Mouse (Mus musculus) limb, embryonic 14.5 days (tissue): ENCODE data around the gene Gm20388. TPM values are rescaled to one million over a fixed set of nuclear protein-coding genes. Genes with fewer than 3 reads are reported as not detected.

Experiments
- ATAC-seq: fragments of 200-750 bp; cut with Nextera tagmentation; 2 replicates; pipeline ENCODE4 v1.8.0; 2017; ENCODE audit warnings: low read depth, moderate number of reproducible peaks, moderate TSS enrichment; ENCODE audit not compliant: low FRiP score
- DNase-seq: peaks from one replicate; pipeline ENCODE4 v3.0.0-alpha.2; 2015; ENCODE audit warnings: low spot score
- H3K27ac ChIP-seq: fragments of 300-500 bp; sonication (generic); replicated peaks from 2 replicates; pipeline ENCODE4 v1.5.1; 2014; ENCODE audit warnings: low read depth, mild to moderate bottlenecking, low read length, moderate library complexity, mixed read lengths
- H3K27me3 ChIP-seq: fragments of 300-500 bp; sonication (generic); 2 replicates; pipeline ENCODE4 v1.6.1; 2014; ENCODE audit warnings: low read length, mixed read lengths; ENCODE audit not compliant: control insufficient read depth, insufficient read depth
- H3K36me3 ChIP-seq: fragments of 300-500 bp; sonication (generic); 2 replicates; pipeline ENCODE4 v1.6.1; 2014; ENCODE audit warnings: mild to moderate bottlenecking, low read length, moderate library complexity, mixed read lengths; ENCODE audit not compliant: control insufficient read depth, insufficient read depth
- H3K4me1 ChIP-seq: fragments of 300-500 bp; sonication (generic); 2 replicates; pipeline ENCODE4 v1.6.1; 2014; ENCODE audit warnings: antibody characterized with exemption, low read length, mixed read lengths; ENCODE audit not compliant: control insufficient read depth, insufficient read depth
- H3K4me2 ChIP-seq: fragments of 300-500 bp; sonication (generic); replicated peaks from 2 replicates; pipeline ENCODE4 v1.6.1; 2014; ENCODE audit warnings: low read depth, mild to moderate bottlenecking, low read length, moderate library complexity; ENCODE audit not compliant: severe bottlenecking
- H3K4me3 ChIP-seq: fragments of 300-500 bp; sonication (generic); replicated peaks from 2 replicates; pipeline ENCODE4 v1.5.1; 2014; ENCODE audit warnings: low read length
- H3K9ac ChIP-seq: fragments of 300-500 bp; sonication (generic); 2 replicates; pipeline ENCODE4 v1.6.1; 2014; ENCODE audit warnings: mild to moderate bottlenecking, low read depth, low read length, moderate library complexity; ENCODE audit not compliant: severe bottlenecking
- H3K9me3 ChIP-seq: fragments of 300-500 bp; sonication (generic); 2 replicates; pipeline ENCODE4 v1.6.1; 2016; ENCODE audit warnings: low read length; ENCODE audit not compliant: control insufficient read depth
- POLR2A ChIP-seq: fragments of 200-500 bp; IDR thresholded peaks from 2 replicates; pipeline ENCODE4 v1.8.0; 2012; ENCODE audit warnings: inconsistent platforms, mild to moderate bottlenecking, moderate library complexity, borderline replicate concordance; ENCODE audit not compliant: insufficient read depth, insufficient read length; ENCODE audit errors: extremely low read depth
- WGBS: fragments of 180-500 bp; shearing (Covaris S2); extraction: QIAGEN DNeasy Blood & Tissue Kit; methylation state at CpG from one replicate; pipeline ENCODE4 v1.1.7; 2014; 5-methylcytosine and 5-hydroxymethylcytosine counted together
- polyA plus RNA-seq, 2 experiments: library from polyadenylated mRNA; depleted of rRNA in 1 of 2; stranded (reverse) in 1 of 2; unstranded in 1 of 2; fragments of >200 nt; fragmentation: Nextera tagmentation in 1 of 2; extraction: Ambion mirVana in 1 of 2; gene quantifications; 2 replicates each; pipeline versions ENCODE4 v1.2.1 to v1.2.3; 2012 to 2014

Gene Gm20388
- polyA plus RNA-seq, 2 experiments = 1.9 to 49.9 TPM

- 68% methylated on average over 3 of the region's 3 CpGs for WGBS
Observed at GRCm38 (mm10) chr8:122134121-122134529, 2223.5 kb downstream of the Gm20388 start.

GRCm38 (mm10) chr8:122135494-122135893, 2224.9 kb downstream of the Gm20388 start:
- DNase-seq (no peak), ATAC-seq (no peak)
- Histone ChIP-seq H3K4me3 (no peak overlapping the region), H3K36me3 (no peaks in the 10 kb centered on the region), H3K4me2 (no peak overlapping the region), H3K9me3 (no peaks in the 10 kb centered on the region), H3K27ac (no peak overlapping the region), H3K4me1 (no peaks in the 10 kb centered on the region), H3K27me3 (no peaks in the 10 kb centered on the region), H3K9ac (no peak overlapping the region)
- no peak for TF ChIP-seq POLR2A
- whole genome bisulfite sequencing = 76% methylated on average over 5 of the region's 5 CpGs

More at GRCm38 (mm10) chr8:122134121-122134529, 2223.5 kb downstream of the Gm20388 start:
- H3K9ac ChIP-seq = no peak overlapping the region
- H3K4me3 ChIP-seq = no peak overlapping the region
- no peak for TF ChIP-seq POLR2A
- H3K4me1 ChIP-seq = no peaks in the 10 kb centered on the region
- H3K36me3 ChIP-seq = no peaks in the 10 kb centered on the region
- DNase-seq (no peak), ATAC-seq (no peak)
- H3K9me3 ChIP-seq = no peaks in the 10 kb centered on the region
- no peaks in the 10 kb centered on the region for H3K27me3 ChIP-seq
- H3K4me2 ChIP-seq = no peak overlapping the region
- no peak overlapping the region for H3K27ac ChIP-seq

- no peak overlapping the region for H3K4me3 ChIP-seq
- H3K27me3 ChIP-seq = no peaks in the 10 kb centered on the region
- H3K27ac ChIP-seq = no peak overlapping the region
- DNase-seq (no peak), ATAC-seq (0 out of 2 replicates have a peak, but pooled peaks have one; percentile 41)
- no peaks in the 10 kb centered on the region for H3K4me1 ChIP-seq
- H3K9me3 ChIP-seq = no peaks in the 10 kb centered on the region
- H3K36me3 ChIP-seq = no peaks in the 10 kb centered on the region
- WGBS = 36% methylated on average over 5 of the region's 5 CpGs
- no peak overlapping the region for H3K4me2 ChIP-seq
- no peak overlapping the region for H3K9ac ChIP-seq
- TF ChIP-seq POLR2A = no peak
Observed at GRCm38 (mm10) chr8:122139784-122140183, 2229.1 kb downstream of the Gm20388 start.

- DNase-seq = no peak
- no peak for TF ChIP-seq POLR2A
- Histone ChIP-seq H3K9ac (no peak overlapping the region), H3K27ac (no peak overlapping the region), H3K36me3 (no peaks in the 10 kb centered on the region), H3K4me3 (no peak overlapping the region), H3K9me3 (no peaks in the 10 kb centered on the region), H3K4me2 (no peak overlapping the region), H3K4me1 (no peaks in the 10 kb centered on the region), H3K27me3 (no peaks in the 10 kb centered on the region)
- 94% methylated on average over 4 of the region's 4 CpGs for WGBS
- ATAC-seq = no peak
Observed at GRCm38 (mm10) chr8:122140411-122140810, 2229.8 kb downstream of the Gm20388 start.

GRCm38 (mm10) chr8:122142428-122142827, 2231.8 kb downstream of the Gm20388 start:
- ATAC-seq = no peak
- 93% methylated on average over 4 of the region's 4 CpGs for WGBS
- no peaks in the 10 kb centered on the region for H3K36me3 ChIP-seq
- H3K4me1 ChIP-seq = peaks cover 3% of the 10 kb centered on the region; the same call in 1 of the 2 replicates
- no peak overlapping the region for H3K4me3 ChIP-seq
- DNase-seq = no peak
- no peak for TF ChIP-seq POLR2A
- H3K4me2 ChIP-seq = no peak overlapping the region
- no peaks in the 10 kb centered on the region for H3K9me3 ChIP-seq
- H3K9ac ChIP-seq = no peak overlapping the region
- H3K27me3 ChIP-seq = no peaks in the 10 kb centered on the region
- no peak overlapping the region for H3K27ac ChIP-seq

- H3K27me3 ChIP-seq = no peaks in the 10 kb centered on the region
- no peak overlapping the region for H3K9ac ChIP-seq
- no peak overlapping the region for H3K4me2 ChIP-seq
- H3K9me3 ChIP-seq = no peaks in the 10 kb centered on the region
- DNase-seq (no peak), ATAC-seq (no peak)
- H3K4me1 ChIP-seq = peaks cover 6% of the 10 kb centered on the region; the same call in 1 of the 2 replicates
- H3K27ac ChIP-seq = no peak overlapping the region
- no peaks in the 10 kb centered on the region for H3K36me3 ChIP-seq
- no peak overlapping the region for H3K4me3 ChIP-seq
- WGBS = 90% methylated on average over 1 of the region's 1 CpGs
- TF ChIP-seq POLR2A = no peak
Observed at GRCm38 (mm10) chr8:122143231-122143630, 2232.6 kb downstream of the Gm20388 start.
